Mouse (Mus musculus) right cerebral cortex, postnatal 25 days (tissue): Measurements from ENCODE around the gene Rnh1.

Source experiments
- DNase-seq: peaks from one replicate; pipeline ENCODE4 v3.0.0; 2022

Gene Rnh1

GRCm38 (mm10) chr7:141204546-141204945 lies 31.9 kb upstream of the Rnh1 start:
- no peak for DNase-seq

- DNase-seq, result no peak
These were observed 25.5 kb upstream of the Rnh1 start for GRCm38 (mm10) chr7:141198121-141198520.

GRCm38 (mm10) chr7:141196619-141197282 lies 24.1 kb upstream of the Rnh1 start:
- no peak for DNase-seq

- DNase-seq, result no peak
These were observed 23.1 kb upstream of the Rnh1 start for GRCm38 (mm10) chr7:141195754-141196153.

- peak; percentile 85 for DNase-seq
These were observed 22.2 kb upstream of the Rnh1 start for GRCm38 (mm10) chr7:141194830-141195229.

GRCm38 (mm10) chr7:141194409-141194808 lies 21.8 kb upstream of the Rnh1 start:
- DNase-seq, result no peak

GRCm38 (mm10) chr7:141193948-141194347 lies 21.3 kb upstream of the Rnh1 start, which contains the start of the genes Hras and Lrrc56:
Gene Hras, minus strand, starts transcription at chr7:141194005.
Gene Lrrc56, plus strand, starts transcription at chr7:141194157.
- peak; percentile 99 for DNase-seq

- DNase-seq, result peak; percentile 62
These were observed 20.7 kb upstream of the Rnh1 start for GRCm38 (mm10) chr7:141193348-141193856.

GRCm38 (mm10) chr7:141192776-141193347 lies 20.2 kb upstream of the Rnh1 start:
- DNase-seq, result no peak

GRCm38 (mm10) chr7:141191796-141192685 lies 19.4 kb upstream of the Rnh1 start:
- no peak for DNase-seq

GRCm38 (mm10) chr7:141191036-141191435 lies 18.4 kb upstream of the Rnh1 start:
- no peak for DNase-seq

- no peak for DNase-seq
These were observed 17.6 kb upstream of the Rnh1 start for GRCm38 (mm10) chr7:141190220-141190619.

- no peak for DNase-seq
These were observed 16.1 kb upstream of the Rnh1 start for GRCm38 (mm10) chr7:141188733-141189132.

GRCm38 (mm10) chr7:141188194-141188593 lies 15.5 kb upstream of the Rnh1 start:
- no peak for DNase-seq

GRCm38 (mm10) chr7:141176173-141176572 lies 3.5 kb upstream of the Rnh1 start:
- DNase-seq, result peak; percentile 78

GRCm38 (mm10) chr7:141175068-141175467 lies 2.4 kb upstream of the Rnh1 start:
- DNase-seq, result no peak

GRCm38 (mm10) chr7:141173323-141173850 lies 730 bp upstream of the Rnh1 start:
- no peak for DNase-seq

- no peak for DNase-seq
These were observed 2.8 kb downstream of the Rnh1 start for GRCm38 (mm10) chr7:141169866-141170265.

GRCm38 (mm10) chr7:141169300-141169699 lies 3.4 kb downstream of the Rnh1 start:
- DNase-seq, result no peak

GRCm38 (mm10) chr7:141168518-141168953 lies 4.1 kb downstream of the Rnh1 start:
- DNase-seq, result peak; percentile 61

- DNase-seq, result no peak
These were observed 4.6 kb downstream of the Rnh1 start for GRCm38 (mm10) chr7:141167901-141168517.

GRCm38 (mm10) chr7:141164850-141165249 lies 7.8 kb downstream of the Rnh1 start:
- DNase-seq, result no peak

GRCm38 (mm10) chr7:141164397-141164796 lies 8.3 kb downstream of the Rnh1 start:
- no peak for DNase-seq
